Mouse (Mus musculus) limb, embryonic 12.5 days (tissue): ENCODE data around the gene Ccdc160. TPM values are rescaled to one million over a fixed set of nuclear protein-coding genes. Genes with fewer than 3 reads are reported as not detected.

Experiments
- microRNA counts: library from miRNA; unstranded; fragments of <30 nt; microRNA quantifications from one replicate; lab custom pipeline; 2017
- microRNA-seq: library from miRNA; unstranded; fragments of <30 nt; microRNA quantifications from one replicate; pipeline ENCODE4, GENCODE M21; 2017
- polyA plus RNA-seq: library from polyadenylated mRNA; unstranded; fragments of >200 nt; fragmentation: Nextera tagmentation; extraction: Ambion mirVana; gene quantifications from 2 replicates; pipeline ENCODE4 v1.2.1, GENCODE M21; 2016

The Ccdc160 gene
- polyA plus RNA-seq, 1 experiment from 2014 or later, result 0.83 TPM

MicroRNAs encoded within 50 kb of the gene (microRNA counts, 519-probe panel; counts per million panel counts)
- microRNA mmu-miR-106a+mmu-miR-17 (lab: Ali Mortazavi, UCI), result 9,347 counts per million, percentile 98 among the panel's probes with 10 or more counts
- not detected for microRNA mmu-miR-18b (lab: Ali Mortazavi, UCI)
- not detected for microRNA mmu-miR-363 (lab: Ali Mortazavi, UCI)

Small RNAs within 50 kb of the gene (microRNA-seq; reads per million reads assigned to microRNA genes)
- gene Mir106a (803 reads per million, percentile 73 among the genes with 10 or more reads in this experiment), gene Mir18b (47.4 reads per million, percentile 43 among the genes with 10 or more reads in this experiment), gene Mir19b-2 (9.3 reads per million, percentile 24 among the genes with 10 or more reads in this experiment), gene Mir20b (462 reads per million, percentile 68 among the genes with 10 or more reads in this experiment), gene Mir363 (345 reads per million, percentile 65 among the genes with 10 or more reads in this experiment), gene Mir92-2 (190 reads per million, percentile 60 among the genes with 10 or more reads in this experiment)

Other genes with a start within 250 kb of the Ccdc160 start
- gene Gpc3, start 177.2 kb upstream of the Ccdc160 start, polyA plus RNA-seq, result 1,173 and 1,196 TPM in 2 replicates
- gene Phf6, start 121.1 kb downstream of the Ccdc160 start, polyA plus RNA-seq, result 94.9 and 96.7 TPM in 2 replicates
- 71.9 and 76.9 TPM in 2 replicates for gene Hprt, start 196.9 kb downstream of the Ccdc160 start, polyA plus RNA-seq